ENCODE assay signal across 8 mouse cellular contexts in the genomic region with DNA sequence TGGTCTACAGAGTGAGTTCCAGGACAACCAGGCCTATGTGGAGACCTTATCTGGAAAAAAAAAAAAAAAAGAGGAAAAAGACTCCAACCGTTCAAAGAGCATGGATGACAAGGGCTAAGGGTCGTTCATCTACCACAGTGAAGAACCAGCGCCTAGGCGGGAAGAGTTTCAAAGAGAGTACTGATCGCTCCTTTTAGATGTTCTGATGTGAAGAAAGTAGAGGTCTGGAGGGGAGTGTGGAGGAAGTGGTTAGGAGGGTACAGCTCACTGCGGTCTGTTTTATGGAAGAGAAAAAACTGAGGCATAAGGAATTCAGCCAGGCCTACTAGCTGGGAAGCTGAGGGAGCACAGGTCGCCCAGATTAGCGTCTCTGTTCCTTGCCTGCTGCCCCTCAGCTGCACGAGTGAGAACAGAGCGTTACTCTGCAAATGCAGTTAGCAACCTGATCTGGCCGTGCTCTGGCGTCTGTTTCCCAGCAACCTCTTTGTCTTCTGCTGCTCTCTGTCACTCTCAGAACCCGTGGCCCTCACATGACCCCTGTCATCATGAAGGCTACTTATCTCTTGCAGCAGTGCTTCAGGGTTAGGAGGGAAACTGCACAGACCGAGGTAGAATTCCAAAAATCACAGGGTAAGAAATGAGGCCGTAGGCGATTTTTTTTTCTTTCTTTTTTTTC. TPM values are rescaled to one million over a fixed set of nuclear protein-coding genes. Genes with fewer than 3 reads are reported as not detected.
DNase-seq lines count a peak whose midpoint lies in the region; ATAC-seq and TF ChIP-seq lines count a peak whose summit lies in the region.

No protein-coding gene starts in this region.

- 15% methylated on average over 16 of the region's 16 CpGs for WGBS in heart, embryonic 10.5 days
- 22% methylated on average over 16 of the region's 16 CpGs for WGBS in limb, embryonic 14.5 days
- 18% methylated on average over 16 of the region's 16 CpGs for WGBS in stomach, embryonic 15.5 days

- peaks cover 4% of the 10 kb centered on the region; the same call in 1 of the 2 replicates for H3K9me3 ChIP-seq in heart, embryonic 10.5 days
- H3K9me3 ChIP-seq in limb, embryonic 14.5 days (ENCODE audit: control insufficient read depth, low read length): peaks cover 4% of the 10 kb centered on the region; the same call in 1 of the 2 replicates
- no peaks in the 10 kb centered on the region for H3K9me3 ChIP-seq in stomach, embryonic 15.5 days

- peak; percentile 68 for ATAC-seq in limb, embryonic 14.5 days (ENCODE audit: low FRiP score, low read depth)
- ATAC-seq in stomach, embryonic 15.5 days (ENCODE audit: insufficient read depth, low FRiP score, low read depth): peak; percentile 77

- peaks cover 37% of the 10 kb centered on the region for H3K4me1 ChIP-seq in heart, embryonic 10.5 days
- peaks cover 11% of the 10 kb centered on the region; the same call in 1 of the 2 replicates for H3K4me1 ChIP-seq in limb, embryonic 14.5 days (ENCODE audit: control insufficient read depth, insufficient read depth, low read length)
- peaks cover 8% of the 10 kb centered on the region for H3K4me1 ChIP-seq in stomach, embryonic 15.5 days

- H3K4me3 ChIP-seq in heart, embryonic 10.5 days: peak overlapping the region; percentile 9; the same call in 1 of the 2 replicates
- H3K4me3 ChIP-seq in limb, embryonic 14.5 days (replicated peaks; ENCODE audit: low read length): no peak overlapping the region
- no peak overlapping the region for H3K4me3 ChIP-seq in stomach, embryonic 15.5 days (replicated peaks)

- H3K4me2 ChIP-seq in limb, embryonic 14.5 days (replicated peaks; ENCODE audit: low read depth, low read length, severe bottlenecking): peak overlapping the region; percentile 29; the same call in 1 of the 2 replicates
- H3K4me2 ChIP-seq in stomach, embryonic 15.5 days: peak overlapping the region; percentile 22

- H3K27me3 ChIP-seq in heart, embryonic 10.5 days (ENCODE audit: insufficient read depth, poor library complexity, severe bottlenecking): no peaks in the 10 kb centered on the region
- no peaks in the 10 kb centered on the region for H3K27me3 ChIP-seq in limb, embryonic 14.5 days (ENCODE audit: control insufficient read depth, insufficient read depth, low read length)
- H3K27me3 ChIP-seq in stomach, embryonic 15.5 days (replicated peaks): no peaks in the 10 kb centered on the region

- H3K36me3 ChIP-seq in heart, embryonic 10.5 days: no peaks in the 10 kb centered on the region
- no peaks in the 10 kb centered on the region for H3K36me3 ChIP-seq in limb, embryonic 14.5 days (ENCODE audit: control insufficient read depth, insufficient read depth, low read length)
- no peaks in the 10 kb centered on the region for H3K36me3 ChIP-seq in stomach, embryonic 15.5 days

- intact Hi-C loops in left cerebral cortex, postnatal 25 days (cut with DNase I): no loop called here

- peak overlapping the region; percentile 77 for H3K27ac ChIP-seq in heart, embryonic 10.5 days
- peak overlapping the region; percentile 48 for H3K27ac ChIP-seq in limb, embryonic 14.5 days (replicated peaks; ENCODE audit: low read depth, low read length)
- peak overlapping the region; percentile 35; the same call in 1 of the 2 replicates for H3K27ac ChIP-seq in stomach, embryonic 15.5 days

- H3K9ac ChIP-seq in limb, embryonic 14.5 days (ENCODE audit: low read depth, low read length, severe bottlenecking): 0 out of 2 replicates have a peak overlapping the region, but pooled peaks have one; percentile 2
- no peak overlapping the region for H3K9ac ChIP-seq in stomach, embryonic 15.5 days

- no peak for TF ChIP-seq POLR2A in limb, embryonic 14.5 days (IDR thresholded peaks at IDR 0.05; ENCODE audit: borderline replicate concordance, extremely low read depth, insufficient read depth, insufficient read length)

- DNase-seq in thymus, postnatal 25 days: peak; percentile 2
- DNase-seq in thymus, adult 18-20 months: no peak
- DNase-seq in heart, embryonic 10.5 days (ENCODE audit: low spot score): peak; percentile 94
- peak; percentile 68 for DNase-seq in limb, embryonic 14.5 days (ENCODE audit: low spot score)
- no peak for DNase-seq in left cerebral cortex, adult 11 months (ENCODE audit: low spot score)
- no peak for DNase-seq in spleen, postnatal 36 days (ENCODE audit: low spot score in 2 of 2)
- no peak for DNase-seq in left cerebral cortex, postnatal 25 days (ENCODE audit: low spot score in 2 of 2)

RNA-seq across cellular contexts. Expression of a gene that starts 42.7 kb away (rescaled TPM):
- 121 and 128 TPM in 2 replicates for polyA plus RNA-seq in heart, embryonic 10.5 days (2016; fragmentation: Nextera tagmentation; extraction: Ambion mirVana)
- 78.2 and 101 TPM in 2 replicates for polyA plus RNA-seq in limb, embryonic 14.5 days (2012; rRNA removed)
- 157 and 166 TPM in 2 replicates for polyA plus RNA-seq in limb, embryonic 14.5 days (2014; fragmentation: Nextera tagmentation; extraction: Ambion mirVana)
- polyA plus RNA-seq in stomach, embryonic 15.5 days (2015; fragmentation: Nextera tagmentation; extraction: Ambion mirVana): 158 and 161 TPM in 2 replicates
- total RNA-seq in left cerebral cortex, postnatal 25 days (2021): 10 to 100 TPM; 61.0 to 64.1 TPM

Comparison
In these comparisons a context has a peak if more than half of its experiments do, and no peak if none do; other contexts are left out.
1. DNase-seq: peak in thymus, postnatal 25 days (single experiment), heart, embryonic 10.5 days (single experiment) and limb, embryonic 14.5 days (single experiment); none in thymus, adult 18-20 months (0 of 2), left cerebral cortex, adult 11 months (single experiment), spleen, postnatal 36 days (0 of 2) and left cerebral cortex, postnatal 25 days (0 of 2).
2. Peak in every context shown above with its lines, with median percentiles within 50 percentile points of each other: H3K27ac ChIP-seq.